Mouse (Mus musculus) heart, postnatal 0 days (tissue): Measurements from ENCODE around the gene Ppp1r37. TPM values are rescaled to one million over a fixed set of nuclear protein-coding genes. Genes with fewer than 3 reads are reported as not detected.

Experiments used
- ATAC-seq: fragments of 200-750 bp; cut with Nextera tagmentation; 2 replicates; pipeline ENCODE4 v1.8.0; 2017; ENCODE audit warnings: low read depth, moderate number of reproducible peaks, moderate library complexity; ENCODE audit not compliant: insufficient read depth
- DNase-seq: peaks from one replicate; pipeline ENCODE4 v3.0.0-alpha.2; 2016; ENCODE audit warnings: low spot score
- H3K27ac ChIP-seq: fragments of 300-500 bp; sonication (generic); 2 replicates; pipeline ENCODE4 v1.5.1; 2014; ENCODE audit warnings: low read depth, mild to moderate bottlenecking
- H3K27me3 ChIP-seq: fragments of 300-500 bp; sonication (generic); 2 replicates; pipeline ENCODE4 v1.6.1; 2014; ENCODE audit warnings: low read length, mixed read lengths; ENCODE audit not compliant: control insufficient read depth, insufficient read depth
- H3K36me3 ChIP-seq: fragments of 300-500 bp; sonication (generic); replicated peaks from 2 replicates; pipeline ENCODE4 v1.6.1; 2014; ENCODE audit warnings: low read length, mixed read lengths; ENCODE audit not compliant: control insufficient read depth, insufficient read depth
- H3K4me1 ChIP-seq: fragments of 300-500 bp; sonication (generic); 2 replicates; pipeline ENCODE4 v1.6.1; 2014; ENCODE audit warnings: antibody characterized with exemption; ENCODE audit not compliant: control insufficient read depth, insufficient read depth
- H3K4me2 ChIP-seq: fragments of 300-500 bp; sonication (generic); 2 replicates; pipeline ENCODE4 v1.6.1; 2014; ENCODE audit warnings: low read depth, mild to moderate bottlenecking, low read length, moderate library complexity
- H3K4me3 ChIP-seq: fragments of 300-500 bp; sonication (generic); 2 replicates; pipeline ENCODE4 v1.5.1; 2014; ENCODE audit warnings: low read depth, low read length
- H3K9ac ChIP-seq: fragments of 300-500 bp; sonication (generic); replicated peaks from 2 replicates; pipeline ENCODE4 v1.6.1; 2014; ENCODE audit warnings: low read depth, low read length, mixed read lengths
- H3K9me3 ChIP-seq: fragments of 300-500 bp; sonication (generic); replicated peaks from 2 replicates; pipeline ENCODE4 v1.6.1; 2016; ENCODE audit warnings: low read length; ENCODE audit not compliant: control insufficient read depth
- CTCF ChIP-seq: IDR thresholded peaks from 2 replicates; pipeline ENCODE4 v1.5.1; 2016; ENCODE audit warnings: antibody characterized with exemption, control low read depth, low read depth
- EP300 ChIP-seq: IDR thresholded peaks from 2 replicates; pipeline ENCODE4 v1.6.1; 2016; ENCODE audit warnings: antibody characterized with exemption, low read depth
- whole genome bisulfite sequencing: fragments of 180-500 bp; shearing (Covaris S2); extraction: QIAGEN DNeasy Blood & Tissue Kit; methylation state at CpG from one replicate; pipeline ENCODE4 v1.1.7; 2014; 5-methylcytosine and 5-hydroxymethylcytosine counted together
- polyA plus RNA-seq: library from polyadenylated mRNA; unstranded; fragments of >200 nt; fragmentation: Nextera tagmentation; extraction: Ambion mirVana; gene quantifications from 2 replicates; pipeline ENCODE4 v1.2.1, GENCODE M21; 2015
- total RNA-seq: library from RNA; depleted of rRNA; stranded (reverse); fragments of >200 nt; gene quantifications from 2 replicates; pipeline ENCODE4 v1.2.3, GENCODE M21; 2014; ENCODE audit warnings: low replicate concordance

The Ppp1r37 gene
- total and polyA plus RNA-seq, 2 experiments from 2014 or later: 12.6 to 40.6 TPM

DNA sequence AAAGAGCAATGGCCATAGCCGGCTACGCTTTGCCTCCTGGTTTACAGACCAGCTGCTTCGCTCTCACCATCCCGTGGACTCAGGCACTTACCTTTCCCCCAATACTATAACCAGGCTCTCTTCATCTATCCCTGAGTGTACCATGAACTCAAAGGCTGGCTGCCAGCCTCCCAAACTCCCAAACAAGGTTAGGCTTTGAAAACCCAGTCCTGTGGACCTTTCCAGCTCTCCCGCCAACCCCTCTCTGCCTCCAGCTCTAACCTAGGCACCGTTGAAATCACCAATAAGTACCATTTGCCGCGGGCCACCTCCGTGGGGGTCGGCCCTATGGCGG lies 1.5 kb downstream of the Ppp1r37 start:
- Histone ChIP-seq H3K4me2 (peak overlapping the region; percentile 71), H3K9me3 (no peaks in the 10 kb centered on the region), H3K36me3 (peaks cover 18% of the 10 kb centered on the region), H3K27ac (peak overlapping the region; percentile 93), H3K4me3 (peak overlapping the region; percentile 63), H3K4me1 (peaks cover 37% of the 10 kb centered on the region; the same call in 1 of the 2 replicates), H3K27me3 (no peaks in the 10 kb centered on the region), H3K9ac (peak overlapping the region; percentile 94)
- ATAC-seq (no peak), DNase-seq (no peak)
- under 1% methylated on average over 11 of the region's 11 CpGs for WGBS
- TF ChIP-seq CTCF (no peak), EP300 (no peak)

DNA sequence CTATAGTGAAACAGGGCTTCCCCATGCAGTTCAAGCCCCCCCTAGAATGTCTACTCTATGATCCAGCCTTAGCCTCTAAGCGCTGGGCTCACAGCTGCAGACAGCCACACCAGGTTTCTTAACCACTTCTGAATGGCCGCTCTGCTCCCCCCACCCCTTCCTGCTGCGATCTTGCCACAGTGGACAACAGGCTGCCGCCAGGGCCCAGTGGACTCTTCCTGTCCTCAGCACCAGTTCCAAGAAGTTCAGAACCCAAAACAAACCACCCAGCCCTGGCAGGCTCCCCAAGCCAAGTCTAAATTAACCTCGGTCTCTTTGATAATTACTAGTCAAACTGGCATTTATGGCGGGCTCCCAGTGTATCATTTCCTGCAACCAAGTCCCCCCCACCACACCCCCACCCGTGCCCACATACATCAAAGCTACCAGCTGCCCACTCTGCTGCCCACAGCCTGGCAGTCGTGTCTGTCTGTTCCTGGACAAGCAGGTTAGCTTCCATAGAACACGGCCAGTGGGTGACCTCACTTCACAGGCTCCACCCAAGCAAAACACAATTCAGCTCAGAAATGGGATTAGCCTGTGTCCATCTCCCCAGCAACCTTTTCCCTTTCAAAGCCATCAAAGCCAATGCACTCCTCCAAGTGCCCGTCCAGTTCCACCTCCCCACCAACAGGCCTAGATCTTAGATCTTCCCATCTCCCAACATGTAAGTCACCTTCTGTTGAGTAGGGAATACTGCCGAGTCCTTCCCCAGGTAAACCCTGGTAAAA lies 2.2 kb downstream of the Ppp1r37 start:
- H3K4me2 ChIP-seq: peak overlapping the region; percentile 71
- H3K27ac ChIP-seq: peak overlapping the region; percentile 93
- H3K9ac ChIP-seq: peak overlapping the region; percentile 94
- ATAC-seq (no peak), DNase-seq (no peak)
- H3K4me1 ChIP-seq: peaks cover 37% of the 10 kb centered on the region; the same call in 1 of the 2 replicates
- WGBS: 13% methylated on average over 11 of the region's 11 CpGs
- H3K9me3 ChIP-seq: no peaks in the 10 kb centered on the region
- H3K36me3 ChIP-seq: peaks cover 16% of the 10 kb centered on the region
- no peaks in the 10 kb centered on the region for H3K27me3 ChIP-seq
- peak overlapping the region; percentile 63 for H3K4me3 ChIP-seq
- TF ChIP-seq EP300 (no peak), CTCF (no peak)

DNA sequence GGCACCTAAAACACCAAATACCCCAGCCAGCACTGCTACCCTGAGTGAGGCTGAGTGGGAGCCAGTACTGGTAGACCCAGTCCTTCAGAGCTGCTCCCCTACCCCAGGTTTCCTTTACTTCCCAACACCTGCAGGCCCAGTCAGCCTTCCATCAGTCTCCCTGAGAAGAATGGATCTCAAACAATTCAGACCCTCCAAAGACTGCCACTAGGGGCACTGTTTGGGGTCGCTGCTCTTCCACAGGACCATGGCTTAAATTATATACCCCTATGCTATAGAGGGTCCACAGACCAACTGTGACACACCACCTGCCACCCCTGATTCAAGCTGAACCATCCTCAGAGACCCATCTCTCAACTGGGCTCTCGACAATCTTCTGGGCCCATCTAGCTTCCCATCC lies 3.9 kb downstream of the Ppp1r37 start:
- Histone ChIP-seq H3K9me3 (no peaks in the 10 kb centered on the region), H3K9ac (no peak overlapping the region), H3K4me2 (no peak overlapping the region; the same call in 1 of the 2 replicates), H3K27ac (no peak overlapping the region; the same call in 1 of the 2 replicates), H3K36me3 (no peaks in the 10 kb centered on the region; the same call in 1 of the 2 replicates), H3K27me3 (no peaks in the 10 kb centered on the region), H3K4me1 (peaks cover 37% of the 10 kb centered on the region; the same call in 1 of the 2 replicates), H3K4me3 (no peak overlapping the region)
- WGBS: 51% methylated on average over 2 of the region's 2 CpGs
- ATAC-seq: no peak
- peak; percentile 38 for TF ChIP-seq CTCF
- TF ChIP-seq EP300: no peak
- DNase-seq: no peak

DNA sequence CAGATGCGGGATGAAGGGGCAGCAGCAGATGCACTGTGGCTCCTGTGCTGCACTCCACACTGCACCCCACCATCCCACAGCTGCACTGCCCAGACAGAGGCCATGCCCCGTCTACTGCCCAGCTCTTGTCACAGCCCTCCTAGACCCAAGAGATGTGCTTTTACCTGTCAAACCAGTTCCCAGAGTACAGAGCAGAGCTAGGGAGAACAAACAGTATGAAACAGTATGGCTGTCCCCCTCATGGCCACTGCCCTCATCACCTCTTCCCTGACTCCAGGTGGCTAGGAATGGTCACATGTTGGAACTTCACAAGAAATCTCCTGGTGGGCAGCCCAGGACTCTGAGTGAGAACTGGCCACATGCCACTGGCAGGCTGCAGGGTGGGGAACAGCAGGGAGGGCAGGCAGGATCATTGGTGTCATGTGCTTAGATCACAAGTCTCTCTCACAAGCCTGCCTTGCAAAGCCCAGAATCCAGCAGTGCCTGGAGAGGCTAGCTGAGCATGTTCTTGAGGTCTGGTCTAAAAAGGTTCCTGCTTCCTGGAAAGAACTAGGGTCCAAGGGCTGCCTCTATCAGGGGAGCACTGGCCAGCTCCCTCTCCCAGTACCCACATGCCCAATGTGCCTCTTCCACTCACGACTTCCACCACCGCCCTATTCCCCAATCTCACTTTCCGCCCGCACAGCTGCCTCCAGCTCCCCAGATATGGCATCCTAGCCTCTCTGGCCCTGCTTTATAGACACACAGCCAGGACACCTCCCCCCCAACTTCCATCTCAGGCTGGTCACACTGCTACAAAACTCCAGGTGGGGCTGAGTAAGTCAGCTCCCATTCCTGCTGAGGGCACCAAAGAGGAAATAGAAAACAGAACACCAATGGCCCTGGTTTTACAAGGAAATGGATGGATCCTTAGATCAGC lies 4.6 kb downstream of the Ppp1r37 start:
- H3K36me3 ChIP-seq: peaks cover 4% of the 10 kb centered on the region; the same call in 1 of the 2 replicates
- 71% methylated on average over 6 of the region's 6 CpGs for WGBS
- H3K9ac ChIP-seq: peak overlapping the region; percentile 35; the same call in 1 of the 2 replicates
- H3K27me3 ChIP-seq: no peaks in the 10 kb centered on the region
- H3K4me1 ChIP-seq: peaks cover 37% of the 10 kb centered on the region; the same call in 1 of the 2 replicates
- ATAC-seq: peak; percentile 28; the same call in 1 of the 2 replicates
- TF ChIP-seq EP300 (no peak), CTCF (no peak)
- H3K4me2 ChIP-seq: no peak overlapping the region; the same call in 1 of the 2 replicates
- no peak overlapping the region; the same call in 1 of the 2 replicates for H3K27ac ChIP-seq
- no peaks in the 10 kb centered on the region for H3K9me3 ChIP-seq
- no peak overlapping the region for H3K4me3 ChIP-seq
- no peak for DNase-seq

DNA sequence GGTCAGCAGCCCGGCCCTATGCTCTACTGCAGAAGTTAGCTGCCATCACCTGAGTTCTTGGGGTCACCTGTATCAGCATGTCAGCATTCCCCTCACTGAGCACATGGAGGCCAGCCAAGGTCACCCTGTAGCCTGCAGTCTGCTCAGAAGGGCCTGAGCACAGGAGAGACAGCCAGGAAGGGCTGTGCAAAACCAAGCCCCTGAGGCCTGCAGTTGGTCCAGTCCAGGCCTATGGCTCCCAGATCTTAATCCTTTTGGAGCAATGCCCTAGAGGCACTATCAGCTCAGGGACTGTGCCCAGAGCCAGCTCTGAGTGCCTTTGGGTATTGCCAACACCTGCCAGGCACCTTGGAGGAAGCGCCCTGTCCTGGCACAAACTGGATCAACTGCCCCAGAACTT lies 5.8 kb downstream of the Ppp1r37 start:
- no peak for ATAC-seq
- 67% methylated on average over 2 of the region's 2 CpGs for WGBS
- Histone ChIP-seq H3K36me3 (peaks cover 8% of the 10 kb centered on the region; the same call in 1 of the 2 replicates), H3K4me3 (no peak overlapping the region), H3K27me3 (no peaks in the 10 kb centered on the region), H3K4me1 (peaks cover 37% of the 10 kb centered on the region), H3K27ac (peak overlapping the region; percentile 50), H3K4me2 (no peak overlapping the region), H3K9ac (peak overlapping the region; percentile 29; the same call in 1 of the 2 replicates), H3K9me3 (no peaks in the 10 kb centered on the region)
- no peak for TF ChIP-seq CTCF
- no peak for TF ChIP-seq EP300
- DNase-seq: no peak
